Mouse (Mus musculus): Measurements from ENCODE around the gene Olfr48. TPM values are rescaled to one million over a fixed set of nuclear protein-coding genes. Genes with fewer than 3 reads are reported as not detected.

Gene Olfr48
- total and polyA plus RNA-seq, 3 experiments: not detected

GRCm38 (mm10) chr2:89841455-89841854 lies 6.5 kb downstream of the Olfr48 start, which contains the start of gene Olfr1256:
Olfr1256 (minus strand) TSS chr2:89841555.
- Histone ChIP-seq H3K4me1 (ENCODE audit: control insufficient read depth in 1 of 2, insufficient read depth in 2 of 2, low read length in 2 of 2) (no peaks in the 10 kb centered on the region), H3K27ac (ENCODE audit: control insufficient read depth, low read depth, low read length) (no peak within 1 kb of the TSS), H3K9me3 (replicated peaks; ENCODE audit: insufficient read depth, low read length) (no peaks in the 10 kb centered on the region), H3K79me2 (ENCODE audit: control insufficient read depth, insufficient read depth, low read length, poor library complexity) (no peaks in the 10 kb centered on the region), H3K4me3 (ENCODE audit: control insufficient read depth in 1 of 2, insufficient read depth in 1 of 2, low read depth in 2 of 2, low read length in 2 of 2) (no peak within 1 kb of the TSS), H3K9ac (ENCODE audit: control insufficient read depth, low read depth, low read length, poor library complexity, severe bottlenecking) (no peak within 1 kb of the TSS), H3K27me3 (ENCODE audit: control insufficient read depth in 1 of 2, insufficient read depth in 2 of 2, low read length in 2 of 2) (no peaks in the 10 kb centered on the region), H3K36me3 (ENCODE audit: control insufficient read depth in 1 of 2, insufficient read depth in 2 of 2, low read length in 2 of 2) (no peaks in the 10 kb centered on the region)
- no peak for TF ChIP-seq MYB (IDR thresholded peaks at IDR 0.05; ENCODE audit: low read depth, low read length)
- no peak for TF ChIP-seq ZKSCAN1 (IDR thresholded peaks at IDR 0.05; ENCODE audit: low read depth, low read length)
- no peak for TF ChIP-seq SMC3 (IDR thresholded peaks at IDR 0.05; ENCODE audit: low read depth, low read length)
- no peak for TF ChIP-seq CTCF (IDR thresholded peaks at IDR 0.05 in 2 of 3, conservative IDR thresholded peaks at IDR 0.05 in 1 of 3; ENCODE audit: control insufficient read depth in 1 of 3, insufficient read depth in 1 of 3, low read depth in 2 of 3, low read length in 3 of 3, poor library complexity in 1 of 3, severe bottlenecking in 1 of 3)
- TF ChIP-seq MAX (IDR thresholded peaks at IDR 0.05; ENCODE audit: low read length): no peak
- no peak for TF ChIP-seq NELFE (IDR thresholded peaks at IDR 0.05; ENCODE audit: low read depth, low read length)
- no peak for TF ChIP-seq POLR2AphosphoS2 (IDR thresholded peaks at IDR 0.05; ENCODE audit: low read length)
- DNase-seq (ENCODE audit: low read depth, low spot score): no peak

- no peak for DNase-seq (ENCODE audit: low read depth, low spot score)
- H3K36me3 ChIP-seq (ENCODE audit: control insufficient read depth in 1 of 2, insufficient read depth in 2 of 2, low read length in 2 of 2): no peaks in the 10 kb centered on the region
- no peak overlapping the region for H3K9ac ChIP-seq (ENCODE audit: control insufficient read depth, low read depth, low read length, poor library complexity, severe bottlenecking)
- no peaks in the 10 kb centered on the region for H3K27me3 ChIP-seq (ENCODE audit: control insufficient read depth in 1 of 2, insufficient read depth in 2 of 2, low read length in 2 of 2)
- TF ChIP-seq SMC3 (IDR thresholded peaks at IDR 0.05; ENCODE audit: low read depth, low read length) (no peak), RCOR1 (IDR thresholded peaks at IDR 0.05; ENCODE audit: low read depth, low read length) (no peak), POLR2A (IDR thresholded peaks at IDR 0.05; ENCODE audit: control insufficient read depth in 1 of 2, insufficient read depth in 1 of 2, low read depth in 1 of 2, low read length in 2 of 2, poor library complexity in 1 of 2) (no peak), NELFE (IDR thresholded peaks at IDR 0.05; ENCODE audit: low read depth, low read length) (no peak), UBTF (IDR thresholded peaks at IDR 0.05; ENCODE audit: borderline replicate concordance, insufficient read depth, low read depth, low read length) (no peak), POLR2AphosphoS2 (IDR thresholded peaks at IDR 0.05; ENCODE audit: low read length) (no peak), ELF1 (IDR thresholded peaks at IDR 0.05; ENCODE audit: low read depth, low read length) (no peak), POLR2AphosphoS5 (IDR thresholded peaks at IDR 0.05; ENCODE audit: borderline replicate concordance, low read depth, low read length) (no peak), TCF12 (IDR thresholded peaks at IDR 0.05; ENCODE audit: low read depth, low read length) (no peak), CHD1 (IDR thresholded peaks at IDR 0.05; ENCODE audit: low read depth, low read length) (no peak), EP300 (IDR thresholded peaks at IDR 0.05; ENCODE audit: low read depth in 1 of 2, low read length in 2 of 2) (no peak), ETS1 (IDR thresholded peaks at IDR 0.05; ENCODE audit: low read depth, low read length) (no peak), HCFC1 (IDR thresholded peaks at IDR 0.05; ENCODE audit: low read depth, low read length) (no peak), ZNF384 (IDR thresholded peaks at IDR 0.05; ENCODE audit: low read depth, low read length) (no peak), GATA1 (IDR thresholded peaks at IDR 0.05; ENCODE audit: low read depth, low read length) (no peak), MYB (IDR thresholded peaks at IDR 0.05; ENCODE audit: low read depth, low read length) (no peak), BHLHE40 (IDR thresholded peaks at IDR 0.05; ENCODE audit: borderline replicate concordance, low read depth, low read length) (no peak), E2F4 (IDR thresholded peaks at IDR 0.05; ENCODE audit: borderline replicate concordance, low read depth, low read length) (no peak), MYC (IDR thresholded peaks at IDR 0.05; ENCODE audit: low read depth, low read length) (no peak), USF1 (IDR thresholded peaks at IDR 0.05; ENCODE audit: low read depth, low read length) (no peak)
- no peak overlapping the region for H3K4me3 ChIP-seq (ENCODE audit: control insufficient read depth in 1 of 2, insufficient read depth in 1 of 2, low read depth in 2 of 2, low read length in 2 of 2)
- H3K79me2 ChIP-seq (ENCODE audit: control insufficient read depth, insufficient read depth, low read length, poor library complexity): no peaks in the 10 kb centered on the region
- no peaks in the 10 kb centered on the region for H3K4me1 ChIP-seq (ENCODE audit: control insufficient read depth in 1 of 2, insufficient read depth in 2 of 2, low read length in 2 of 2)
- no peaks in the 10 kb centered on the region for H3K9me3 ChIP-seq (replicated peaks; ENCODE audit: insufficient read depth, low read length)
- no peak overlapping the region for H3K27ac ChIP-seq (ENCODE audit: control insufficient read depth, low read depth, low read length)
These were observed 27.8 kb downstream of the Olfr48 start for GRCm38 (mm10) chr2:89820216-89820615.
